Mouse (Mus musculus) limb, embryonic 11.5 days (tissue): ENCODE measurements at regions not wholly inside any gene's neighbourhood (a gene's known extent, or its start where the extent isn't known, plus 50 kb on each side); places are given as distances from the start of the nearest gene placed in this dataset.

ENCODE experiments used
- ATAC-seq: fragments of 200-750 bp; cut with Nextera tagmentation; 2 replicates; pipeline ENCODE4 v1.8.0; 2017; ENCODE audit warnings: low read depth; ENCODE audit not compliant: insufficient number of reproducible peaks, low FRiP score, low TSS enrichment
- DNase-seq: peaks from one replicate; pipeline ENCODE4 v3.0.0-alpha.2; 2015; ENCODE audit warnings: low spot score
- H3K27ac ChIP-seq: fragments of 300-500 bp; sonication (generic); replicated peaks from 2 replicates; pipeline ENCODE4 v1.5.1; 2014; ENCODE audit warnings: low read depth, mild to moderate bottlenecking, low read length
- H3K27me3 ChIP-seq: fragments of 300-500 bp; sonication (generic); 2 replicates; pipeline ENCODE4 v1.6.1; 2014; ENCODE audit warnings: mild to moderate bottlenecking, low read length, mixed read lengths; ENCODE audit not compliant: control insufficient read depth, insufficient read depth
- H3K36me3 ChIP-seq: fragments of 300-500 bp; sonication (generic); 2 replicates; pipeline ENCODE4 v1.6.1; 2014; ENCODE audit warnings: mild to moderate bottlenecking, low read length, moderate library complexity, mixed read lengths; ENCODE audit not compliant: control insufficient read depth, insufficient read depth
- H3K4me1 ChIP-seq: fragments of 300-500 bp; sonication (generic); 2 replicates; pipeline ENCODE4 v1.6.1; 2014; ENCODE audit warnings: low read length, mixed read lengths; ENCODE audit not compliant: control insufficient read depth, insufficient read depth
- H3K4me2 ChIP-seq: fragments of 300-500 bp; sonication (generic); 2 replicates; pipeline ENCODE4 v1.6.1; 2014; ENCODE audit warnings: low read depth, mild to moderate bottlenecking, moderate library complexity; ENCODE audit not compliant: severe bottlenecking
- H3K4me3 ChIP-seq: fragments of 300-500 bp; sonication (generic); 2 replicates; pipeline ENCODE4 v1.5.1; 2014; ENCODE audit warnings: low read depth, low read length
- H3K9ac ChIP-seq: fragments of 300-500 bp; sonication (generic); 2 replicates; pipeline ENCODE4 v1.6.1; 2014; ENCODE audit warnings: mild to moderate bottlenecking, low read length
- H3K9me3 ChIP-seq: fragments of 300-500 bp; sonication (generic); 2 replicates; pipeline ENCODE4 v1.6.1; 2016; ENCODE audit warnings: low read length; ENCODE audit not compliant: control insufficient read depth
- WGBS: fragments of 180-500 bp; shearing (Covaris S2); extraction: QIAGEN DNeasy Blood & Tissue Kit; methylation state at CpG from one replicate; pipeline ENCODE4 v1.1.7; 2014; 5-methylcytosine and 5-hydroxymethylcytosine counted together

DNA sequence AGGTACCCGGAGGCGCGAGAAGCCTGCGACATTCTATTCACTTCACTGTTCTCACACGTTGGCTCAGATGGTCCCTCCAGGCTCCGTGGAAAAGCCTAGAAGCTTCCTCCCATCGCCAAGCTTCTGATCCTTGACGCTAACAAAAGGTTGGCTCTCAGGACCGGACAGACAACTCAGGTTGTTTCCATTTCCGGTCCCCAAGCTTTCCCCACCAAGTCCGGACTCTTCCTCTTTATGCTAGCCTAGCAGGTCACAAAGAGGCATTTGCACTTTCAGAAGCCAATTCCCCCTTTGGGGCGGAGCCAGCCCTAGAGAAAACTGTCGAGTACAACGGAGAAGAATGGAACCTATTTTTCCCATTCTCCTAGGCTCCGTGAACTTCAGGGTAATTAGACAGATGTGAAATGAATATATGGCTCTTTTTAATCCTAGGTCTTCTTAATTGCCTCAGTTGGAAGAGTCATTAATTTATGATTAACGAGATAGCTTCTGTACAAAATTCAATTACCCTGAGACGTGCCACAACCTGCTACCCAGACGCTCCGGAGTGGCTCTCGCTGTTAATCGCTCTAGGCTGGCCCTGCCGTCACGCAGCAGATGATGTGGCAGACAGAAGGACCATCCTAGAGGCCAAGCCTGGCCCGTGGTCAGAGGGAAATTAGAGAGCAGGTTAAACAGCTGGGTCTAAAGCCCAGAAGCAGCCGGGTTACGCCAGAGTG lies 207.6 kb downstream of the Xxylt1 start:
- Histone ChIP-seq H3K9ac (no peak overlapping the region; the same call in 1 of the 2 replicates), H3K27ac (no peak overlapping the region), H3K36me3 (no peaks in the 10 kb centered on the region), H3K4me3 (no peak overlapping the region), H3K4me1 (peaks cover 18% of the 10 kb centered on the region), H3K27me3 (no peaks in the 10 kb centered on the region), H3K9me3 (no peaks in the 10 kb centered on the region), H3K4me2 (0 out of 2 replicates have a peak overlapping the region, but pooled peaks have one; percentile 8)
- peak; percentile 38 for DNase-seq
- 29% methylated on average over 26 of the region's 26 CpGs for WGBS
- no peak for ATAC-seq

DNA sequence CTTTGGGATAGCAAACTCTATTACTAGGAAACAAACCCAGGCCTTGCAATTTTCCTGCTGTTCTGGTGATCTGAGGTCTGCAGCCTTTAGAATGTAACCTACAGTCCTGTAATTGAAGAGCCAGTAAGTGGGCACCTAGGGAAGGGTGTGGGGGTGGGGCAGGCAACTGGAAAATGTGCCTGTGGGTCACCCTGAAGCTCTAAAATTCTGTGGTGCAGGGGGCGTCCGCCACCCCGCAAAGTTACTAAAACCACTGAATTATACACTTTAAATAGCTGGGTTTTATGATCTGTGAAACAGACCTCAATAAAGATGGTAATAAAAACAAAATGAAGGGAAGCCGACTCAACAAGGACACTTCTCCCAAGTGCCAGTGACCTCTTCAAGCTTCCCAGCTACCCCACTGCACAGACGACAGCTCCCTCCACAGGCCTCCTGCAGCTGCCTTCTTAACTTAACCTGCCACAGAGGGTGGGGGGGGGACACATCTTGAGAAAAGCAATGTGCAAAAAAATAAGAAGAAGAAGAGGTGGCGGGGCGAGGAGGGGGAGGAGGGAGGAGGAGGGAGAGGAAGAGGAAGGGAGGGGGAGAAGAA lies 205.9 kb downstream of the Xxylt1 start:
- no peak overlapping the region for H3K4me3 ChIP-seq
- ATAC-seq (no peak), DNase-seq (peak; percentile 52)
- H3K4me2 ChIP-seq: no peak overlapping the region
- 15% methylated on average over 7 of the region's 7 CpGs for WGBS
- H3K36me3 ChIP-seq: no peaks in the 10 kb centered on the region
- H3K27me3 ChIP-seq: no peaks in the 10 kb centered on the region
- no peak overlapping the region for H3K27ac ChIP-seq
- H3K9me3 ChIP-seq: no peaks in the 10 kb centered on the region
- no peak overlapping the region for H3K9ac ChIP-seq
- peaks cover 18% of the 10 kb centered on the region for H3K4me1 ChIP-seq

DNA sequence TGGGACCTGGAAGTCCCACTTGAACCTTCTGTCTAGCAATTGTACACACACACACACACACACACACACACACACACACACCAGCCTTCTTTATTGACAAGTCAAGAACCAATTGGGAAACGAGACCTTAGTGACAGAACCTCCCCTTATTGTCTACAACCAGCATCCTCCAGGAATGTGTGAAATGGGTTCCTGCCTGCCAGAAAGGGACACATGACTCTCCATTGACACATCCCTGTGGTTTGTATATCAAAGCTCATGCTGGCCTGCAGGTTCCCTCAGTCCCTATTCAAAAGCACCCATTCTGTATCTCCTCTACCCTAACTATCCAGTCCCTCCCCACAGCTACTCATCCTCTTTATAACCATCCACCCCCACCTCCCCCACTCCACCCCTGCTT lies 202.4 kb downstream of the Xxylt1 start:
- Histone ChIP-seq H3K4me2 (no peak overlapping the region), H3K9me3 (no peaks in the 10 kb centered on the region), H3K27ac (no peak overlapping the region), H3K4me1 (peaks cover 7% of the 10 kb centered on the region), H3K9ac (no peak overlapping the region), H3K4me3 (no peak overlapping the region), H3K27me3 (no peaks in the 10 kb centered on the region), H3K36me3 (no peaks in the 10 kb centered on the region)
- WGBS: 77% methylated on average over 1 of the region's 1 CpGs
- no peak for ATAC-seq
- no peak for DNase-seq

DNA sequence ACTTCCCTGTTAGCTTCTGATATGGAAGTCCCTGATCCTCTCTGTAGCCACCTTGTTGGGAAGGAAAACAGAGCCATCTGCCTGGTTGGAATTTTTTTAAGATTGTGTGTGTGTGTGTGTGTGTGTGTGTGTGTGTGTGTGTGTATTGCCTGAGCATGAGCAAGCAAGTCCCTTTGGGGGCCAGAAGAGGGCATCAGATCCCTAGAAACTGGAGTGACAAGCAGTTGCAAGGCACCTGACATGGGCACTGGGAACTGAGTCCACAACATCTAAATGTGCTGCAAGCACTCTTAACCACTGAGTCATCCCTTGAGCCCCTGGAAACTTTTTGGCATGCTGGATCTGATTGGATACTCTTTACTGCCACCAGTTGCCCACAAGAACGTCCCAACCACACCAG lies 201.4 kb downstream of the Xxylt1 start:
- 79% methylated on average over 1 of the region's 1 CpGs for WGBS
- Histone ChIP-seq H3K27ac (no peak overlapping the region), H3K36me3 (no peaks in the 10 kb centered on the region), H3K4me2 (no peak overlapping the region), H3K9me3 (no peaks in the 10 kb centered on the region), H3K4me1 (peaks cover 4% of the 10 kb centered on the region), H3K4me3 (no peak overlapping the region), H3K9ac (no peak overlapping the region), H3K27me3 (no peaks in the 10 kb centered on the region)
- no peak for ATAC-seq
- no peak for DNase-seq

DNA sequence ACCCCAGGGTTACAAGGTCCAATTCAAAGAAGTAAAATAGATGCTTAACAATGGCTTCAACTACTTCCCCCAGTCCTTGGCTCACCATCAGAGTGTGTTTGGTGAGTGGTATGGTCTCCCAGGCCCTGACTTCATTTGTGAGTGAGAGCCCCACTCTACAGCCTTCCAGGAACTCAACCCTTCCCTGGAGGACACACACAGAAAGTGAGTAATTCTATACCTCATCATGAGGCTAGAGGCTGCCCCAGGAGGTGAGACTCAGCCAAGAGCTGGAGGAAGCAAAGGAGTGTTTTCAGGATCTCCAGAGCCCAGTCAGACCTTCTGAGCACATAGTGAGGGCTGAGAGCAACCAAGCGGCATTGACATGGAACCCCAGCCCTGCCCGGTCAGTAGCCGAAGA lies 200.6 kb downstream of the Xxylt1 start:
- no peak overlapping the region for H3K4me3 ChIP-seq
- no peaks in the 10 kb centered on the region for H3K27me3 ChIP-seq
- H3K27ac ChIP-seq: no peak overlapping the region
- WGBS: 84% methylated on average over 3 of the region's 3 CpGs
- DNase-seq: no peak
- H3K4me1 ChIP-seq: no peaks in the 10 kb centered on the region
- H3K9ac ChIP-seq: no peak overlapping the region
- no peaks in the 10 kb centered on the region for H3K9me3 ChIP-seq
- H3K36me3 ChIP-seq: no peaks in the 10 kb centered on the region
- H3K4me2 ChIP-seq: no peak overlapping the region
- ATAC-seq: no peak

DNA sequence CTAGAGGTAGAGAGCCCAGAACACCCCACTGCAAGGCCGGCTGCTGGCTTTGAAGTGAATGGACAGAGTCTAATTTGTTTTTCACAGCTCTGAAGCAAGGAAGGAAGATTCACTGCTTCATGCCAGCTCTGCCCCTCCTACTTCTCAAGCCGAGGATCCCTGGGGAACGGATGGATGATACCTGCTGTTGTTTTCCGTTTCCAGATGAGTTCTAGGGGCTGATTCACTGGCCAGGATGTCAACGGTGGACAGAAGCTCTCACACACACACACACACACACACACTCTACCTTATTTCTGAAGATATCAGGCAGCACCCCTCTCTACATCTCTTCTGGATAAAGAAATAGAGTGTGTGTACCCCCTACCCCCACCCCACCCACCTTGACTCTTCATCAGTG lies 200.0 kb downstream of the Xxylt1 start:
- no peak for ATAC-seq
- Histone ChIP-seq H3K4me1 (no peaks in the 10 kb centered on the region), H3K4me3 (no peak overlapping the region), H3K27me3 (no peaks in the 10 kb centered on the region), H3K9me3 (no peaks in the 10 kb centered on the region), H3K36me3 (no peaks in the 10 kb centered on the region), H3K27ac (no peak overlapping the region), H3K4me2 (no peak overlapping the region), H3K9ac (no peak overlapping the region)
- no peak for DNase-seq
- WGBS: 60% methylated on average over 5 of the region's 5 CpGs

DNA sequence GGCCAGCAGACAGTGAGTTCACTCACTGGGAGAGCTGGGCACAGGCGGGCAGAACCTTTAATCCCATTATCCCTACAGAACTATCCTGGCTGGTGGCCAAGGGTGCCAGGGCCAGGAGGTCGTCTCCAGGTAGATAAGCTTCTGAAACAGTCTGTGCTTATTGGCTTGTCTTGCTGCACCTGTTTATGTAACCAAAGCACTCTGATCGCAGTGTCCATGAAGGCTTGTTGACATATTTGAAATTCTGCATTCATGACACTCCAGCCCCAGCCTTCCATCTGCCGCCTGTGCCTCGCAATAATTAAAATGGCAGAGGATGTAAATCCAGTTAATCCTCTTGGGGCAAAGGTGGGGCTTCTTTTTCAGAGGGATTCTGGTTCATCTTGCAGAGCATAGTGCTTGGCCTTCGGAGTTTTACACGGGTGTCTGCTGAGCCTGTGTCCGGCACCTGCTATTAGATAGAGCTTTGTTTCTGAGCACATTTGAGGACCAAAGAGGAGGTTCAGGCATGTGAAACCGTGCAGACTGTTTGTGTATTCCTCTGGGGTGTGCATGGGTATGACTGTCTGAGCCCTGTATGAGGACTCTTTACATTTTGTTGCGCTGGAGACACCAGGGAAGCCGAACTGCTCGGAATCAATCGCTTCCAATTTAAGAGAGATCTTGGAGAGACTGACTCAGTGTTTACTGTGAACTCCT lies 197.6 kb downstream of the Xxylt1 start:
- Histone ChIP-seq H3K9me3 (no peaks in the 10 kb centered on the region), H3K27ac (no peak overlapping the region), H3K9ac (no peak overlapping the region), H3K4me2 (no peak overlapping the region), H3K4me1 (no peaks in the 10 kb centered on the region), H3K27me3 (no peaks in the 10 kb centered on the region), H3K36me3 (no peaks in the 10 kb centered on the region), H3K4me3 (no peak overlapping the region)
- DNase-seq: no peak
- 79% methylated on average over 13 of the region's 13 CpGs for WGBS
- no peak for ATAC-seq

DNA sequence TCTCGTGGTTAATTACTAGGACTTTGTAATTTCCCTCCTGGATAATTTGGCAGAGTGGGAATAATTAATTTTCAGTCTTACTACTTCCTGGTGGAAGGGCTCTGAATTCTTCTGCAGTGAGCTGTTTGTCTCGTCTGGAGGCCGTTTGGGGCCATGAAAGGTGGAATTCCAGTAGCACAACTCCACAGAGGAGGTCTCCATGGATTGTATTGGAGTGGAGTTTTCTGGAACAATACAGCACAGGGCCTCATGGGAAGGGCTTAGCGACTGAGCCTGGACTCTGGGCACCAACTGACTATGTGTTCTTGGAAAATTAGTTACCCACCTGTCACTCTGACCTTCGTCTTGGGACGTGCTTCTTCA lies 197.1 kb downstream of the Xxylt1 start:
- H3K27me3 ChIP-seq: no peaks in the 10 kb centered on the region
- WGBS: 56% methylated on average over 6 of the region's 6 CpGs
- H3K4me2 ChIP-seq: no peak overlapping the region
- DNase-seq (no peak), ATAC-seq (no peak)
- no peaks in the 10 kb centered on the region for H3K36me3 ChIP-seq
- no peak overlapping the region for H3K9ac ChIP-seq
- no peak overlapping the region for H3K4me3 ChIP-seq
- H3K4me1 ChIP-seq: no peaks in the 10 kb centered on the region
- H3K27ac ChIP-seq: no peak overlapping the region
- no peaks in the 10 kb centered on the region for H3K9me3 ChIP-seq
